Mouse (Mus musculus): ENCODE measurements around the gene Gpc6. TPM values are rescaled to one million over a fixed set of nuclear protein-coding genes. Genes with fewer than 3 reads are reported as not detected.

Gene Gpc6
- polyA plus RNA-seq, 2 experiments: 26.1 to 39.5 TPM

DNA sequence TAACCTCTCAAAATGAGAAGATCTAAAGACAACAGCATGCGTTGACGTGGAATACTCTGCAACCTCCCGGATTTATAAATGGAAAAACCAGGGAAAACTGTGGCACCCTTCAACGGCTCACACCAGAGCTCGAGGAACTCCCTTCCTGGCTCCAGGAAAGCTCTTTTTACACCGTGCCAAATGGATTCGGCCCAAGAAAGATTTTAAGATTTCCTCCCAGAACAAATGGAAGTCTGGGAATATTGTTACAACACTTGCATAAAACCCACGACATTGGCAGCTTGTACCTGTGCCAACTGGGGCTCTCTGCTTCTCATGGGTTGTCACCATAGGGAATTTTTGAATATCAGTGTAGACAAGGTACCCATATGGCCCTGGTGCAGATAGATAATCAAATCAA, 647.1 kb downstream of the Gpc6 start:
- peak; percentile 55 for DNase-seq (ENCODE audit: low spot score)
- H3K4me2 ChIP-seq (replicated peaks; ENCODE audit: low read depth, low read length, severe bottlenecking): no peak overlapping the region
- 44% methylated on average over 8 of the region's 8 CpGs for WGBS

GRCm38 (mm10) chr14:117574216-117574615, 649.1 kb downstream of the Gpc6 start:
- TF ChIP-seq POLR2A (IDR thresholded peaks at IDR 0.05; ENCODE audit: borderline replicate concordance, extremely low read depth, insufficient read depth, insufficient read length): no peak
- H3K36me3 ChIP-seq (ENCODE audit: control insufficient read depth, insufficient read depth, low read length): no peaks in the 10 kb centered on the region
- no peaks in the 10 kb centered on the region for H3K9me3 ChIP-seq (ENCODE audit: control insufficient read depth, low read length)
- 0 out of 2 replicates have a peak, but pooled peaks have one; percentile 3 for ATAC-seq (ENCODE audit: low FRiP score, low read depth)
- peak; percentile 52 for DNase-seq (ENCODE audit: low spot score)
- H3K27ac ChIP-seq (replicated peaks; ENCODE audit: low read depth, low read length): no peak overlapping the region
- no peak overlapping the region for H3K9ac ChIP-seq (ENCODE audit: low read depth, low read length, severe bottlenecking)
- H3K27me3 ChIP-seq (ENCODE audit: control insufficient read depth, insufficient read depth, low read length): no peaks in the 10 kb centered on the region
- no peak overlapping the region for H3K4me2 ChIP-seq (replicated peaks; ENCODE audit: low read depth, low read length, severe bottlenecking)
- H3K4me3 ChIP-seq (replicated peaks; ENCODE audit: low read length): no peak overlapping the region
- WGBS: 48% methylated on average over 6 of the region's 6 CpGs
- H3K4me1 ChIP-seq (ENCODE audit: control insufficient read depth, insufficient read depth, low read length): peaks cover 14% of the 10 kb centered on the region; the same call in 1 of the 2 replicates

More for the DNA sequence above, 647.1 kb downstream of the Gpc6 start:
- H3K4me3 ChIP-seq (replicated peaks; ENCODE audit: low read length): no peak overlapping the region
- no peaks in the 10 kb centered on the region for H3K9me3 ChIP-seq (ENCODE audit: control insufficient read depth, low read length)
- H3K9ac ChIP-seq (ENCODE audit: low read depth, low read length, severe bottlenecking): no peak overlapping the region
- 0 out of 2 replicates have a peak overlapping the region, but pooled peaks have one; percentile 8 for H3K27ac ChIP-seq (replicated peaks; ENCODE audit: low read depth, low read length)
- peaks cover 14% of the 10 kb centered on the region; the same call in 1 of the 2 replicates for H3K4me1 ChIP-seq (ENCODE audit: control insufficient read depth, insufficient read depth, low read length)
- H3K27me3 ChIP-seq (ENCODE audit: control insufficient read depth, insufficient read depth, low read length): no peaks in the 10 kb centered on the region
- no peak for ATAC-seq (ENCODE audit: low FRiP score, low read depth)
- TF ChIP-seq POLR2A (IDR thresholded peaks at IDR 0.05; ENCODE audit: borderline replicate concordance, extremely low read depth, insufficient read depth, insufficient read length): no peak
- H3K36me3 ChIP-seq (ENCODE audit: control insufficient read depth, insufficient read depth, low read length): no peaks in the 10 kb centered on the region

GRCm38 (mm10) chr14:117581740-117582139, 656.6 kb downstream of the Gpc6 start:
- 91% methylated on average over 6 of the region's 6 CpGs for WGBS
- DNase-seq (ENCODE audit: low spot score) (no peak), ATAC-seq (ENCODE audit: low FRiP score, low read depth) (no peak)
- H3K27ac ChIP-seq (replicated peaks; ENCODE audit: low read depth, low read length): no peak overlapping the region
- H3K9ac ChIP-seq (ENCODE audit: low read depth, low read length, severe bottlenecking): no peak overlapping the region
- H3K36me3 ChIP-seq (ENCODE audit: control insufficient read depth, insufficient read depth, low read length): no peaks in the 10 kb centered on the region
- no peak overlapping the region for H3K4me3 ChIP-seq (replicated peaks; ENCODE audit: low read length)
- H3K9me3 ChIP-seq (ENCODE audit: control insufficient read depth, low read length): no peaks in the 10 kb centered on the region
- no peaks in the 10 kb centered on the region for H3K27me3 ChIP-seq (ENCODE audit: control insufficient read depth, insufficient read depth, low read length)
- H3K4me1 ChIP-seq (ENCODE audit: control insufficient read depth, insufficient read depth, low read length): no peaks in the 10 kb centered on the region
- no peak overlapping the region for H3K4me2 ChIP-seq (replicated peaks; ENCODE audit: low read depth, low read length, severe bottlenecking)
- no peak for TF ChIP-seq POLR2A (IDR thresholded peaks at IDR 0.05; ENCODE audit: borderline replicate concordance, extremely low read depth, insufficient read depth, insufficient read length)

DNA sequence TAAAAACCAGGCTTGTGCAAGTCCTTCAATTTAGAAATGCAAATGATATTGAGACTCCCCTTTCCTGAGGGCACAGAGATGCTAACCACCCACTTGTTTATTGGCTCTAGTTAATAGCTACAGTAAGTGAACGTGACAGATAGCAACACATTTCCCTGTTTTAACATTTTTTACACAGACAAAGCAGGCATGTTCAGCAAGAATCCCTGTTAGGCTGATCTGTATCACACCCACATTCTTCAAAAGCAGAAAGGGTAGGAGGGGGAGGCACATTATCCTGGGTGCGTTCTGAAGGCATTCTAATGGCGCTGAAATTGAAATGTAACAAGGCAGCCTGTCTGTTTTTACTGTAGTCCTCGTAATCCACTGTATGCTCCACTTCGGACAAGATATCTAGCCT, 674.6 kb downstream of the Gpc6 start:
- Histone ChIP-seq H3K4me2 (replicated peaks; ENCODE audit: low read depth, low read length, severe bottlenecking) (no peak overlapping the region), H3K9ac (ENCODE audit: low read depth, low read length, severe bottlenecking) (no peak overlapping the region), H3K9me3 (ENCODE audit: control insufficient read depth, low read length) (no peaks in the 10 kb centered on the region), H3K4me1 (ENCODE audit: control insufficient read depth, insufficient read depth, low read length) (no peaks in the 10 kb centered on the region), H3K36me3 (ENCODE audit: control insufficient read depth, insufficient read depth, low read length) (no peaks in the 10 kb centered on the region), H3K27ac (replicated peaks; ENCODE audit: low read depth, low read length) (no peak overlapping the region), H3K4me3 (replicated peaks; ENCODE audit: low read length) (no peak overlapping the region), H3K27me3 (ENCODE audit: control insufficient read depth, insufficient read depth, low read length) (no peaks in the 10 kb centered on the region)
- no peak for TF ChIP-seq POLR2A (IDR thresholded peaks at IDR 0.05; ENCODE audit: borderline replicate concordance, extremely low read depth, insufficient read depth, insufficient read length)
- DNase-seq (ENCODE audit: low spot score) (no peak), ATAC-seq (ENCODE audit: low FRiP score, low read depth) (no peak)
- 66% methylated on average over 5 of the region's 5 CpGs for WGBS

DNA sequence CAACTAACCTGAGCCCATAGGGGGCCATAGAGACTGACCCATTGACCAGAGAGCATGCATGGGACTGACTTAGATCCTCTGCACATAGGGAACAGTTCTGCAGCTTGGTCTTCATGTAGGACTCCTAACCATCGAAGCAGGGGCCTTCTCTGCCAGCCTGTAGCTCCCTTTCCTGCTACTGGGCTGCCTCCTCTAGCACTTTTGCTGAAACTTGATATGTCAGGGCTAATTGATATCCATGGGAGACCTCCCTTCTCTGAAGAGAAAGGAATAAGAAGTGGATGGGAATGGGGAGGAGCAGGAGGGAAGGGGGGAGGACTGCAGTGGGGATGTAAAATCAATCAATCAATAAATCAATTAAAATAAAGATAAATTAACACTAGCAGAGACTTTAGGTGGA, 678.7 kb downstream of the Gpc6 start:
- no peaks in the 10 kb centered on the region for H3K27me3 ChIP-seq (ENCODE audit: control insufficient read depth, insufficient read depth, low read length)
- 65% methylated on average over 1 of the region's 1 CpGs for WGBS
- ATAC-seq (ENCODE audit: low FRiP score, low read depth) (no peak), DNase-seq (ENCODE audit: low spot score) (no peak)
- no peak overlapping the region for H3K4me3 ChIP-seq (replicated peaks; ENCODE audit: low read length)
- no peak for TF ChIP-seq POLR2A (IDR thresholded peaks at IDR 0.05; ENCODE audit: borderline replicate concordance, extremely low read depth, insufficient read depth, insufficient read length)
- H3K4me2 ChIP-seq (replicated peaks; ENCODE audit: low read depth, low read length, severe bottlenecking): no peak overlapping the region
- H3K9ac ChIP-seq (ENCODE audit: low read depth, low read length, severe bottlenecking): no peak overlapping the region
- H3K27ac ChIP-seq (replicated peaks; ENCODE audit: low read depth, low read length): no peak overlapping the region
- no peaks in the 10 kb centered on the region for H3K36me3 ChIP-seq (ENCODE audit: control insufficient read depth, insufficient read depth, low read length)
- H3K4me1 ChIP-seq (ENCODE audit: control insufficient read depth, insufficient read depth, low read length): no peaks in the 10 kb centered on the region
- H3K9me3 ChIP-seq (ENCODE audit: control insufficient read depth, low read length): no peaks in the 10 kb centered on the region

DNA sequence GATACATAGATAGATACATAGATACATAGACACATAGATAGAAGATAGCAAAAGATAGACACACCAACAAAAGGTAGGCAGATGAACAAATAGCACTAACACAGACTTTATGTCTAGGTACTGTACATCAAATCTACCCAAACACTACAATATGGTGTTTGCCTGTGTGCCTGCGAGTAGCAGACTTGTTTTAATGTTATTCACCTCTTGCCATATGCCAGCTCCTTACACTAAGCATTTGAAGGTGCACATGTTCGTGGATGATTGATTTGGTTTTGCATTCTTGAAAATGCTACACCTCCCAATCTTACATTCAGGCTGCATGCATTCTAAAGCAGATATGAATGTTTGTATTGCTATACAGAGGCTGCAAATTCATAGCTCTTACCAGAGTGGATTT, 680.6 kb downstream of the Gpc6 start:
- H3K36me3 ChIP-seq (ENCODE audit: control insufficient read depth, insufficient read depth, low read length): no peaks in the 10 kb centered on the region
- H3K27ac ChIP-seq (replicated peaks; ENCODE audit: low read depth, low read length): no peak overlapping the region
- ATAC-seq (ENCODE audit: low FRiP score, low read depth) (no peak), DNase-seq (ENCODE audit: low spot score) (no peak)
- WGBS: 73% methylated on average over 2 of the region's 2 CpGs
- no peak for TF ChIP-seq POLR2A (IDR thresholded peaks at IDR 0.05; ENCODE audit: borderline replicate concordance, extremely low read depth, insufficient read depth, insufficient read length)
- H3K9ac ChIP-seq (ENCODE audit: low read depth, low read length, severe bottlenecking): no peak overlapping the region
- no peaks in the 10 kb centered on the region for H3K4me1 ChIP-seq (ENCODE audit: control insufficient read depth, insufficient read depth, low read length)
- H3K4me3 ChIP-seq (replicated peaks; ENCODE audit: low read length): no peak overlapping the region
- H3K9me3 ChIP-seq (ENCODE audit: control insufficient read depth, low read length): no peaks in the 10 kb centered on the region
- no peaks in the 10 kb centered on the region for H3K27me3 ChIP-seq (ENCODE audit: control insufficient read depth, insufficient read depth, low read length)
- H3K4me2 ChIP-seq (replicated peaks; ENCODE audit: low read depth, low read length, severe bottlenecking): no peak overlapping the region

Data from limb, embryonic 14.5 days (tissue).